Mouse (Mus musculus): Measurements from ENCODE around the gene Rab31. TPM values are rescaled to one million over a fixed set of nuclear protein-coding genes. Genes with fewer than 3 reads are reported as not detected.

The Rab31 gene
- polyA plus RNA-seq, 1 experiment from 2014 or later: 73.5 TPM

DNA sequence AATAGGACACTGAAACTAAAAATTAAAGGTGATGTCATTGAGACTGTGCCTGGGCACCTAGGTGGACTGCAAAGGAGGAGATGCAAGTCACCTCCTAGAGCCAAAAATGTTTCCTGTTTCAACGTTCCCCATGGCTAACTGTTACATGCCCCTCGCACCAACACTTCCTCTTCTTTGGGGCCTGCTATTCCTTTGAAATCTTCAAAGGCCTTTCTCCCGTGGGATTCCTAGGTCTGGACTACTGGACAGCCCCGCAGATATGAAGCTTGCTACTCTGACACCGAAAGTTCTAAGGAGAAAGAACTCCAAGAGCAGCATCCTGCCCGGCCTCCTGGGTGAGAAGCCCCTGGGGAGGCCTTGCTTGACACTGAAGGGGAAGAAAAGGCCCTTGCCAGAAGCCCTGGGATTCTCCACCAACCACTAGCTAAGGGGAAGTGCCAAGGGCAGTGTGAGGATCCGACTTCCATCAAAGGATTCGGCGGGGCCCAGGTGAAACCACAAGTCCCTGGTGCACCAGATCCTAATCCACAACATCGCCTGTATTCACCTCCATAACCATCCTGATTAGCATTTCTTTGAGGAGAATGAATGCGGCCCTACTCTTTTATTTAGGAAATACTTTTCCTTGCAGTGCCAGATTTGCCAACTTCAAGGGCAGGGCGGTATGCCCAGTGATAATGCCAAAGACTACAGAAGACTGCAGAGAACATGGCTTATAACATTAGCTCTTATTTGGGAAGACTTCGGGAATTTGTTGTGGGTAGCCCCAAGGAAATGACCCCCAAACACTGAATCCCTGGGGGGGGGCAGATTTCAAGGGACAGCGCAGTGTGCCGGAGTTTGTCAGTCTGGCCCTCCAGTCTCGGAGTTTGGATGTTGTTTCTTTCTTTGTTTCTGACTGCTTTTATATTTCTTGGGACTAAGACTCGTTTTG lies 1.3 kb downstream of the Rab31 start:
- Histone ChIP-seq H3K9me3 (ENCODE audit: control insufficient read depth, low read length) (no peaks in the 10 kb centered on the region), H3K4me1 (replicated peaks; ENCODE audit: control insufficient read depth, insufficient read depth, low read length) (peaks cover 36% of the 10 kb centered on the region), H3K27me3 (replicated peaks; ENCODE audit: control insufficient read depth, insufficient read depth, low read length) (no peaks in the 10 kb centered on the region), H3K9ac (replicated peaks; ENCODE audit: low read depth, low read length) (peak overlapping the region; percentile 83), H3K4me3 (replicated peaks; ENCODE audit: low read length) (peak overlapping the region; percentile 65), H3K4me2 (ENCODE audit: low read length) (peak overlapping the region; percentile 85), H3K36me3 (ENCODE audit: control insufficient read depth, insufficient read depth) (no peaks in the 10 kb centered on the region), H3K27ac (ENCODE audit: low read length) (no peak overlapping the region)
- no peak for ATAC-seq
- 18% methylated on average over 17 of the region's 17 CpGs for WGBS

GRCm38 (mm10) chr17:65768486-65768885 lies 4.1 kb downstream of the Rab31 start:
- Histone ChIP-seq H3K4me2 (ENCODE audit: low read length) (peak overlapping the region; percentile 16; the same call in 1 of the 2 replicates), H3K27me3 (replicated peaks; ENCODE audit: control insufficient read depth, insufficient read depth, low read length) (no peaks in the 10 kb centered on the region), H3K27ac (ENCODE audit: low read length) (peak overlapping the region; percentile 34; the same call in 1 of the 2 replicates), H3K9ac (replicated peaks; ENCODE audit: low read depth, low read length) (no peak overlapping the region), H3K9me3 (ENCODE audit: control insufficient read depth, low read length) (no peaks in the 10 kb centered on the region), H3K4me1 (replicated peaks; ENCODE audit: control insufficient read depth, insufficient read depth, low read length) (peaks cover 36% of the 10 kb centered on the region), H3K36me3 (ENCODE audit: control insufficient read depth, insufficient read depth) (no peaks in the 10 kb centered on the region), H3K4me3 (replicated peaks; ENCODE audit: low read length) (no peak overlapping the region)
- peak; percentile 11; the same call in 1 of the 2 replicates for ATAC-seq
- WGBS: 40% methylated on average over 5 of the region's 5 CpGs

DNA sequence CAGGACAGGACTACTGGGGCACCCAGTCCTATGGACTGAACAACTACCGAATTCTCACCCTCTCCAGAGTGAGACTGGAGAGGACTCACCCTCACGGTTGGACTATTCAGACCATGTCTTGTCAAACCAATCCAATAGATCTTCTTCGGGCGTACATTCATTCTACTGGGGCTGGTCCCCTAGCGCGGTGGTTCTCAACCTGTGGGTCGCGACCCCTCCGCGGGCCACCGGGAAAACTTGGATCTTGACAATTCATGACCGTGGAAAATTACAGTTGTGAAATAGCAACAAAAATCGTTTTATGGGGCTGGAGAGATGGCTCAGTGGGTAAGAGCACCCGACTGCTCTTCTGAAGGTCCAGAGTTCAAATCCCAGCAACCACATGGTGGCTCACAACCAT lies 9.3 kb downstream of the Rab31 start:
- Histone ChIP-seq H3K4me1 (replicated peaks; ENCODE audit: control insufficient read depth, insufficient read depth, low read length) (peaks cover 1% of the 10 kb centered on the region; the same call in 1 of the 2 replicates), H3K9me3 (ENCODE audit: control insufficient read depth, low read length) (no peaks in the 10 kb centered on the region), H3K27ac (ENCODE audit: low read length) (no peak overlapping the region), H3K9ac (replicated peaks; ENCODE audit: low read depth, low read length) (no peak overlapping the region), H3K36me3 (ENCODE audit: control insufficient read depth, insufficient read depth) (no peaks in the 10 kb centered on the region), H3K4me2 (ENCODE audit: low read length) (no peak overlapping the region), H3K4me3 (replicated peaks; ENCODE audit: low read length) (no peak overlapping the region), H3K27me3 (replicated peaks; ENCODE audit: control insufficient read depth, insufficient read depth, low read length) (no peaks in the 10 kb centered on the region)
- ATAC-seq: no peak
- WGBS: 97% methylated on average over 14 of the region's 14 CpGs

- WGBS: 41% methylated on average over 6 of the region's 6 CpGs
- ATAC-seq: peak; percentile 31; the same call in 1 of the 2 replicates
- no peaks in the 10 kb centered on the region for H3K9me3 ChIP-seq (ENCODE audit: control insufficient read depth, low read length)
These were observed 15.4 kb downstream of the Rab31 start for GRCm38 (mm10) chr17:65757150-65757549.

GRCm38 (mm10) chr17:65755857-65756256 lies 16.7 kb downstream of the Rab31 start:
- Histone ChIP-seq H3K4me3 (replicated peaks; ENCODE audit: low read length) (no peak overlapping the region), H3K9ac (replicated peaks; ENCODE audit: low read depth, low read length) (no peak overlapping the region), H3K27me3 (replicated peaks; ENCODE audit: control insufficient read depth, insufficient read depth, low read length) (no peaks in the 10 kb centered on the region), H3K4me1 (replicated peaks; ENCODE audit: control insufficient read depth, insufficient read depth, low read length) (no peaks in the 10 kb centered on the region), H3K4me2 (ENCODE audit: low read length) (no peak overlapping the region), H3K9me3 (ENCODE audit: control insufficient read depth, low read length) (no peaks in the 10 kb centered on the region), H3K36me3 (ENCODE audit: control insufficient read depth, insufficient read depth) (no peaks in the 10 kb centered on the region; the same call in 1 of the 2 replicates), H3K27ac (ENCODE audit: low read length) (no peak overlapping the region)
- 98% methylated on average over 3 of the region's 3 CpGs for WGBS
- no peak for ATAC-seq

More at GRCm38 (mm10) chr17:65757150-65757549, 15.4 kb downstream of the Rab31 start:
- Histone ChIP-seq H3K9ac (replicated peaks; ENCODE audit: low read depth, low read length) (no peak overlapping the region), H3K27me3 (replicated peaks; ENCODE audit: control insufficient read depth, insufficient read depth, low read length) (no peaks in the 10 kb centered on the region), H3K36me3 (ENCODE audit: control insufficient read depth, insufficient read depth) (no peaks in the 10 kb centered on the region; the same call in 1 of the 2 replicates), H3K4me3 (replicated peaks; ENCODE audit: low read length) (no peak overlapping the region), H3K4me1 (replicated peaks; ENCODE audit: control insufficient read depth, insufficient read depth, low read length) (no peaks in the 10 kb centered on the region), H3K4me2 (ENCODE audit: low read length) (no peak overlapping the region), H3K27ac (ENCODE audit: low read length) (no peak overlapping the region)

DNA sequence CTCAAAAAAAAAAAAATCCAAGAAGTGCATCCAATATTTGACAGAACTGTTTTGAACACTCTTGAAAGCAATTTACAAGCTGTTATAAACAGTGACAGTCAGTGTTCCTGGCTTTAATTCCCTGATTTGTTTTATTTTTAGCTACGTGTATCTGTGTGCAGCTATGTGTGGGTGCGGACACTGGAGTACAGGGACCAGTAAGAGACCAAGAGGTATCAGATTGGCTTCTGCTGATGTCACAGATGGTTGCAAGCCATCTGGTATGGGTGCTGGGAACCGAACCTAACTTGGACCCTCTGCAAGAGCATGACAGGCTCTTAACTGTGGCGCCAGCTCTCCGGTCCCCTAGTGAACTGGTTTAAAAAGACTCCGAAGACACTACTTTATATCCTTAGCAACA lies 19.4 kb downstream of the Rab31 start:
- WGBS: 82% methylated on average over 6 of the region's 6 CpGs
- Histone ChIP-seq H3K9ac (replicated peaks; ENCODE audit: low read depth, low read length) (no peak overlapping the region), H3K4me2 (ENCODE audit: low read length) (no peak overlapping the region), H3K9me3 (ENCODE audit: control insufficient read depth, low read length) (peaks cover 3% of the 10 kb centered on the region), H3K4me3 (replicated peaks; ENCODE audit: low read length) (no peak overlapping the region), H3K4me1 (replicated peaks; ENCODE audit: control insufficient read depth, insufficient read depth, low read length) (no peaks in the 10 kb centered on the region), H3K27ac (ENCODE audit: low read length) (no peak overlapping the region), H3K36me3 (ENCODE audit: control insufficient read depth, insufficient read depth) (no peaks in the 10 kb centered on the region; the same call in none of the 2 replicates), H3K27me3 (replicated peaks; ENCODE audit: control insufficient read depth, insufficient read depth, low read length) (no peaks in the 10 kb centered on the region)
- no peak for ATAC-seq

GRCm38 (mm10) chr17:65750301-65750700 lies 22.3 kb downstream of the Rab31 start:
- no peak for ATAC-seq
- Histone ChIP-seq H3K36me3 (ENCODE audit: control insufficient read depth, insufficient read depth) (no peaks in the 10 kb centered on the region; the same call in none of the 2 replicates), H3K4me2 (ENCODE audit: low read length) (no peak overlapping the region), H3K4me3 (replicated peaks; ENCODE audit: low read length) (no peak overlapping the region), H3K27ac (ENCODE audit: low read length) (no peak overlapping the region), H3K9ac (replicated peaks; ENCODE audit: low read depth, low read length) (no peak overlapping the region), H3K4me1 (replicated peaks; ENCODE audit: control insufficient read depth, insufficient read depth, low read length) (no peaks in the 10 kb centered on the region), H3K9me3 (ENCODE audit: control insufficient read depth, low read length) (peaks cover 3% of the 10 kb centered on the region), H3K27me3 (replicated peaks; ENCODE audit: control insufficient read depth, insufficient read depth, low read length) (no peaks in the 10 kb centered on the region)

DNA sequence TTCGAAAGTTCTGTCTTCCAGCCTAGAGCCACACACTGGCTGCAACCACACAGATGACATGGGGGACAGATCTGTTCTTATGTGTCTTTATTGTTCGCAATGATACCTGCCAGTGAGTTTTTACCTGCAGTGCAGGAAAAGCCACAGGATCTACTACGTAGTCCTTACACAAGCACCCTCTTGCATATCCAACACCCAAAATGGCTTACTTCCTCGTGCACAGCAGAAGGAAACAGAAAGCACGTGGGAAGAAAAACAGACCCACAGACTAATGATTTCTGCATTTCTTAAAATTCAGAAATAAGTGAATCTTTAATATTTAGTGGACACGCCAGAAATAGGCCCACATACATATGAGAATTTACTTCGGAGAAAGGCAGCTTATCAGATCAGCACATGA lies 22.7 kb downstream of the Rab31 start:
- Histone ChIP-seq H3K27ac (ENCODE audit: low read length) (no peak overlapping the region), H3K9ac (replicated peaks; ENCODE audit: low read depth, low read length) (no peak overlapping the region), H3K36me3 (ENCODE audit: control insufficient read depth, insufficient read depth) (no peaks in the 10 kb centered on the region; the same call in 1 of the 2 replicates), H3K9me3 (ENCODE audit: control insufficient read depth, low read length) (peaks cover 3% of the 10 kb centered on the region), H3K27me3 (replicated peaks; ENCODE audit: control insufficient read depth, insufficient read depth, low read length) (no peaks in the 10 kb centered on the region), H3K4me3 (replicated peaks; ENCODE audit: low read length) (no peak overlapping the region), H3K4me1 (replicated peaks; ENCODE audit: control insufficient read depth, insufficient read depth, low read length) (no peaks in the 10 kb centered on the region), H3K4me2 (ENCODE audit: low read length) (no peak overlapping the region)
- no peak for ATAC-seq
- WGBS: 95% methylated on average over 7 of the region's 7 CpGs

GRCm38 (mm10) chr17:65748997-65749396 lies 23.6 kb downstream of the Rab31 start:
- H3K4me3 ChIP-seq (replicated peaks; ENCODE audit: low read length): no peak overlapping the region
- no peak overlapping the region for H3K9ac ChIP-seq (replicated peaks; ENCODE audit: low read depth, low read length)
- peaks cover 3% of the 10 kb centered on the region for H3K9me3 ChIP-seq (ENCODE audit: control insufficient read depth, low read length)
- H3K27me3 ChIP-seq (replicated peaks; ENCODE audit: control insufficient read depth, insufficient read depth, low read length): no peaks in the 10 kb centered on the region
- no peaks in the 10 kb centered on the region for H3K4me1 ChIP-seq (replicated peaks; ENCODE audit: control insufficient read depth, insufficient read depth, low read length)
- H3K27ac ChIP-seq (ENCODE audit: low read length): no peak overlapping the region
- H3K36me3 ChIP-seq (ENCODE audit: control insufficient read depth, insufficient read depth): no peaks in the 10 kb centered on the region; the same call in 1 of the 2 replicates
- ATAC-seq: no peak
- 84% methylated on average over 6 of the region's 6 CpGs for WGBS
- no peak overlapping the region for H3K4me2 ChIP-seq (ENCODE audit: low read length)
